Mouse (Mus musculus) cerebellum, adult 8-10 months (tissue): Measurements from ENCODE around the gene Tcf3.

ENCODE experiments used
- DNase-seq: peaks from one replicate; pipeline ENCODE4 v3.0.0; 2022

Tcf3 gene

GRCm38 (mm10) chr10:80436276-80436675, 2.8 kb upstream of the Tcf3 start:
- no peak for DNase-seq

GRCm38 (mm10) chr10:80435764-80436163, 2.3 kb upstream of the Tcf3 start:
- DNase-seq, result no peak

- DNase-seq, result no peak
Observed at GRCm38 (mm10) chr10:80434823-80435222, 1.4 kb upstream of the Tcf3 start.

- no peak for DNase-seq
Observed at GRCm38 (mm10) chr10:80434233-80434592, 766 bp upstream of the Tcf3 start.

GRCm38 (mm10) chr10:80432936-80433512, 423 bp downstream of the Tcf3 start:
- DNase-seq, result peak; percentile 55

GRCm38 (mm10) chr10:80432387-80432785, 1.1 kb downstream of the Tcf3 start:
- no peak for DNase-seq

- DNase-seq, result peak; percentile 29
Observed at GRCm38 (mm10) chr10:80431570-80432386, 1.7 kb downstream of the Tcf3 start.

GRCm38 (mm10) chr10:80430375-80430980, 3.0 kb downstream of the Tcf3 start:
- DNase-seq, result no peak

GRCm38 (mm10) chr10:80429800-80430199, 3.6 kb downstream of the Tcf3 start:
- DNase-seq, result peak; percentile 30

GRCm38 (mm10) chr10:80425041-80425440, 8.4 kb downstream of the Tcf3 start:
- DNase-seq, result no peak

- no peak for DNase-seq
Observed at GRCm38 (mm10) chr10:80423562-80423961, 9.9 kb downstream of the Tcf3 start.

GRCm38 (mm10) chr10:80421651-80422472, 11.6 kb downstream of the Tcf3 start:
- no peak for DNase-seq

GRCm38 (mm10) chr10:80421208-80421607, 12.2 kb downstream of the Tcf3 start:
- DNase-seq, result no peak

- no peak for DNase-seq
Observed at GRCm38 (mm10) chr10:80420729-80421128, 12.7 kb downstream of the Tcf3 start.

- no peak for DNase-seq
Observed at GRCm38 (mm10) chr10:80419419-80419818, 14.0 kb downstream of the Tcf3 start.

- peak; percentile 81 for DNase-seq
Observed at GRCm38 (mm10) chr10:80418311-80418710, 15.1 kb downstream of the Tcf3 start.

- DNase-seq, result no peak
Observed at GRCm38 (mm10) chr10:80417841-80418240, 15.6 kb downstream of the Tcf3 start.

GRCm38 (mm10) chr10:80417371-80417770, 16.1 kb downstream of the Tcf3 start:
- no peak for DNase-seq

- DNase-seq, result no peak
Observed at GRCm38 (mm10) chr10:80415566-80415965, 17.9 kb downstream of the Tcf3 start.

GRCm38 (mm10) chr10:80412656-80413541, 20.5 kb downstream of the Tcf3 start:
- peak; percentile 83 for DNase-seq

GRCm38 (mm10) chr10:80407924-80408323, 25.5 kb downstream of the Tcf3 start:
- no peak for DNase-seq
